Mouse (Mus musculus) pancreas, adult 10 weeks (tissue): ENCODE results near the gene Gm12888. TPM values are rescaled to one million over a fixed set of nuclear protein-coding genes. Genes with fewer than 3 reads are reported as not detected.

Experiments
- polyA plus RNA-seq: library from polyadenylated mRNA; stranded (reverse); fragments of 350-450 nt; fragmentation: Illumina TruSeq; extraction: RNeasy Lipid Tissue Mini Kit (QIAGEN cat#74804); gene quantifications from one replicate; pipeline ENCODE4 v1.2.3, GENCODE M21; 2015; ENCODE audit warnings: low read depth, low replicate concordance; ENCODE audit not compliant: insufficient read depth

Gene Gm12888
- polyA plus RNA-seq: not detected

GRCm38 (mm10) chr4:121324817-121325216 lies at the start of gene Gm12888:
Gene Gm12888, minus strand, starts transcription at chr4:121324917.

Other genes with a start within 250 kb of the Gm12888 start
- 7.7 TPM for gene Zmpste24, start 226.7 kb downstream of the Gm12888 start, polyA plus RNA-seq
- gene Tmco2, start 215.7 kb downstream of the Gm12888 start, polyA plus RNA-seq: not detected
- gene Rlf, start 109.8 kb downstream of the Gm12888 start, polyA plus RNA-seq: 2.3 TPM
- gene Gm12886, start 98.2 kb upstream of the Gm12888 start, polyA plus RNA-seq: not detected